Mouse (Mus musculus) small intestine, adult 2 months (tissue): ENCODE data around the gene Rgs13.

Experiments
- CTCF ChIP-seq: fragments of 200-500 bp; IDR thresholded peaks from 2 replicates; pipeline ENCODE4 v1.5.1; 2012; ENCODE audit warnings: low read depth, mild to moderate bottlenecking, control low read depth, inconsistent platforms, low read length, moderate library complexity, mixed read lengths; ENCODE audit not compliant: insufficient replicate concordance, insufficient read length; ENCODE audit errors: extremely low read depth
- POLR2A ChIP-seq: fragments of 200-500 bp; IDR thresholded peaks from 2 replicates; pipeline ENCODE4 v1.6.1; 2012; ENCODE audit warnings: low read depth, mild to moderate bottlenecking, control low read depth, inconsistent platforms, low read length, moderate library complexity

- no peak for TF ChIP-seq CTCF
- no peak for TF ChIP-seq POLR2A
Measured at GRCm38 (mm10) chr1:144184955-144185715, 8.0 kb upstream of the Rgs13 start.
